Mouse (Mus musculus): Measurements from ENCODE around the gene Galnt9.

DNA sequence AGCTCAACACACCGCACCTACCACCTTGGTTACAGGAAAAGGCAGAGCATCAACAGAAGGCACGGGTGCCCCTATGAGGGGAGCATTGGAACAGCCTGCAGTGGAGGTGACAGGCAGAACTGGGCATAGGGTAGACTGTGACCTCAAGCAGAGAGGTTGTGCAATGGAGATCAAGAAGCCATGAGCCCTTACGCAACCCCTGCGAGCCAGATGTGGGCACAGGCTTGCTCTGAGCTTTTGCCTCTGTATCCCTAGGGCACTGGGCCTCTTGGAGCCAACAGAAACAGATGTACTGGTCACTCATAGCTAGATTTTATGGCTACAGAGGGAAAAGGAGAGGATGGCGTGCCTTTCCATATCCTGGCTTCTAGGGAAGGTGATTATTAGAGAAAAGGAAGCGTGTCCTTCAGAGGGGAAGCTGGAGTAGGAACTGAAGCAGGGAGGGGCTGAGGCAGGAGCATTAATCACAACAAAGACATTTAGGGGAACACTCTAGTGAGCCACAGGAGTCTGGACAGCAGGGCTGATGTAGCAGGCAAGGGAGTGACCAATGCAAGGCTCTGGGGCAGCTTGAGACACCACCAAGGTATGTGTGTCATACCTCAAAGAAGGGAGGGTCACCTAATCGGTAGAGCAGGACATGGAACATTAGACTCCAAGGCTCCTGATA lies 59.0 kb downstream of the Galnt9 start:
- no peak for TF ChIP-seq CTCF (IDR thresholded peaks at IDR 0.05; ENCODE audit: control insufficient read depth, insufficient read depth, insufficient read length)
- TF ChIP-seq USF1 (IDR thresholded peaks at IDR 0.05; ENCODE audit: low read depth): no peak
- TF ChIP-seq CEBPB (IDR thresholded peaks at IDR 0.05; ENCODE audit: low read depth): peak; percentile 94
- TF ChIP-seq MYOG (IDR thresholded peaks at IDR 0.05; ENCODE audit: control insufficient read depth, extremely low read depth, insufficient read length): no peak
